Mouse (Mus musculus): ENCODE measurements at regions not wholly inside any gene's neighbourhood (a gene's known extent, or its start where the extent isn't known, plus 50 kb on each side); places are given as distances from the start of the nearest gene placed in this dataset.
A peak's percentile ranks its signal among the peaks of the same experiment; 100 is the strongest.

DNA sequence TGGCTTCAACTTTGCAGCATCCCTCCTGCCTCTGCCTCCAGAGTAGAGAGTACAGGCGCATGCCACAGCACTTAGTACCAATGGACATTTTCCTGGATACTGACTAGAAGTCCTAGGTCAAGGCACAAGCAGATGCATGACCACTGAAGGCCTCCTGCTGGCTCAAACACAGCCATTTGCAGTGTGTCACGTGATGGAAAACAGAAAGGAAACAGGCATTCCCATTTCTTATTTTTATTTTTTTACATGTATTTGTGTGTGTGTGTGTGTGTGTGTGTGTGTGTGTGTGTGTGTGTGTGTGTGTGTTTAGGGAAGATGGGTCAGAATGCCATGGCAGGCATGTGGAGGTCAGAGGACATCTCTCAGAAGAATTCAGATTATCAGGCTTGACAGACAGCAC is 65.6 kb downstream of the Thap12 start:
- no peak for DNase-seq (ENCODE audit: low read depth in 2 of 2, low spot score in 2 of 2)

DNA sequence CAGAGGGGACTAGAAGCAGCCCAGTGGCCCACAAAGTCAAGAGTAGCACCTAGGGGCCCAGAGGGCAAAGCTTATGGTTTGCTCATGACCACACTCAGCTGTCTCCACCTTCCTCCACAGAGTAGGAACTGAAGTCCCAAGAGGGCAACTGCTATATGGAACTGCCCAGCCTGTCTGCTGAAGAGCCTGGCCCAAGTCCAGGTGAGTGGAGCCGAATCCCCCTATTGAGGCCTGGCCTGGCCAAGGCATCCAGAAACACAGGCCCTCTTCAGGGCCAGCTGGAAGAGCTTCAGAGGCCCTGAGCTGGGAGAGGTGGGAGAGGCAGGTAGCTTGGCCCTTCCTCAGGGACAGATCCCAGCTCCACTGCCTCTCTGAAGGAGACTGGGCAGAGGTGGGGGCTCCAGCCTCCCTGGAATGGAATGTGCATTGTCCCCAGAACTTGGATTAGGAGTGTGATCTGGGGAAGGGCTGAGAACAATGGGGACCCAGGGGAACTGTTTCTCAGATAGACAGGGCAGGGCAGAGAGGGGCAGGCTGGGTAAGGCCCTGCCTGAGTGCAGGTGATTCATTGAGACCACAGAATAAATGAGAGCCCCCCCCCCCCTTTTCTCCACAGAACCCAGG is 65.7 kb upstream of the Wnt11 start:
- DNase-seq (ENCODE audit: low read depth in 2 of 2, low spot score in 2 of 2): no peak

DNA sequence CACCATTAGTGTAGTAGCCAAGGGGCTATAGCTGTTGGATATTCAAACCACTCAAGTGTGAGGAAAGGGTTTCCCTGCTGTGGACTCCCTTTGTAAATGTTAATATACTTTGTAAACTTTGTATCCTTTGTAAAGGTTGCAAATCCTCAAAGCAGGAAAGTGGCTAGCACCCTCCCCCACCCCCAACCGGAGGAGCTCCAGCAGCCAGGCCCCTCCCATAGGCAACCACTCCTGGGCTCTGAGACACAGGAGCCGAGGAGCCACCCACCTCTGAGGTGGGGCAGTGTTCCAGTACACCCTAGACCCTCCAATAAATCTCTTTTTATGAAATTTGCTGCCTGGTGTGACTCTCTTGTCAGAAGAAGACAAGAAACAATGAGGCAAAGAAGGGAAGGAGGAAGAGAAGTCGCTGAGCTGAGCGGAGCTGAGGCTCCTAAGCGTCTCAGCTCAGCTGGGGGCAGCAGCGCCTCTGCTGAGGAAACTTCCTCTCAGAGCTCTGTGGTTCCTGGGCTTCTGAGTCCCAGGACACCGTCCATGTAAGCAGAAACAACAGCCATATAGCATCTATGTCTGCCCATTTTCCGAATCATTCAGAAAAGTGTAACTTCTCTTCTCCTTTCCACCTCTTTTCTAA is 64.5 kb upstream of the Wnt11 start:
- DNase-seq (ENCODE audit: low read depth in 2 of 2, low spot score in 2 of 2): peak in 1 of 2 experiments; percentile 1

DNA sequence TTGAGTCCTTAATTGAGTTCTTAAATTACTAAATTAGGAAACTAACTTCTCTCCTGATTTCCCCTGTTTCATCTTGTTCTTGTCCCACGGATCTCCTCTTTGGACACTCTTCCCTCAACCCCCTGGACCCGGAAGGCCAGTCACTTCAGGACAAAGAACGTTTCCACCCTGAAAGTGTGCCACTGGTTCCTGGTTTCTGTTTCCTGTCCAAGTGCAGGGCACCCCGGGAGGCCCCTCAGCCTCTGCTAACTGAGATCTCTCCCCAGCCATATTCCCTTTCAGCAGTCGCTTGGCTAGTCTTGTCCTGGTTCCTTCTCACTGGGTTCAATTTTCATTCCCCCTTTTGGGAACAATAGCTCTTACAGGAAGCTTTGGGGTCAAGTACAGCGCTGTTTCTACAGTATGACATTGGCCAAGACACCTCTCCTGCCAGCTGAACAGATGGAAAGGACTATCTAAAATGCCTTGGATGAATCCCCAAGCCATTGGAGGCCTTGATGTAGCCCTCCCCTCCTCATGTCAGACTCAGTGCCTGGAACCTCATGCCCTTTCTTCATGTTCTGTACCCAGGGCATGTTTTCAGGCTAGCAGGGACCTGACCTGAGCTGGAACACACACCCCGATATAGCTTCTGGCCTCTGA is 63.7 kb upstream of the Wnt11 start:
- DNase-seq (ENCODE audit: low read depth in 2 of 2, low spot score in 2 of 2): no peak

DNA sequence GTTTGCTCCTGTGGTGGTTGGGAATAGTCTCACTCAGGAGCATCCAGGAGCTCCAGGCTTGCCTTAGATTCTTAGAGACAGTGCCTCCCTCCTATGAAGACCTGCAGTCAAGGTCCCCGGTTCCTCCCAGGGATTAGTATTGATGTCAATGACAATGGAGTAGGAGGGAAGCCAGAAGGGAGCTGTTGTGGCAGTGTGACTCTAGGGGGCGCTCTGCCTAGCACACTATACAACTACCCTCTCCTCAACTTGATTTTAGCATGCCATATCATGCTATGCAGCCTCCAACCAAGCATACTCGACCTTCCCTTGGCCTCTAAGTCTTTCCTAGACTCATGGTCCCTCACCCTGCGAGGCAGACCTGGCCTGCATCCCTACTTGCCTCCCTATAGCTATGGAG is 60.3 kb upstream of the Wnt11 start:
- DNase-seq (ENCODE audit: low read depth in 2 of 2, low spot score in 2 of 2): no peak

DNA sequence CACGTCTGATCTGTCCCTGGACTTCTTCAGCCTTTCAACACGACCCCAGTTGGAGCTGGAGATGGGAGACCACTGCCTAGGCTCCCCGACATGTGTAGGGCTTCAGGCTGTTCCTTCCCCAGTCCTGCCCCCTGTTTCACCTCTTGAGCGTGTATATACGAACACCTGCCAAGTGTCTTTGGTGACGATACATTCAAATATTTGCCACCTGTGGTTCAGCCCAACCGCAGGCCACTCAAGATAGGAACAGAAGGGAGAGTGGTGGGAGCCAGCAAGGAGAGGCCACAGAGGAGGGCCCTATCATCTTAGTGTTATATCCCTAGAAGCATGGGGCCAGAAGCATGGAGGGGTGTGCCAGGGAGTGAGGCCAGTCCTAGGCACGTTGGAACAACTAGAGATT is 59.9 kb upstream of the Wnt11 start:
- DNase-seq (ENCODE audit: low read depth in 2 of 2, low spot score in 2 of 2): no peak

DNA sequence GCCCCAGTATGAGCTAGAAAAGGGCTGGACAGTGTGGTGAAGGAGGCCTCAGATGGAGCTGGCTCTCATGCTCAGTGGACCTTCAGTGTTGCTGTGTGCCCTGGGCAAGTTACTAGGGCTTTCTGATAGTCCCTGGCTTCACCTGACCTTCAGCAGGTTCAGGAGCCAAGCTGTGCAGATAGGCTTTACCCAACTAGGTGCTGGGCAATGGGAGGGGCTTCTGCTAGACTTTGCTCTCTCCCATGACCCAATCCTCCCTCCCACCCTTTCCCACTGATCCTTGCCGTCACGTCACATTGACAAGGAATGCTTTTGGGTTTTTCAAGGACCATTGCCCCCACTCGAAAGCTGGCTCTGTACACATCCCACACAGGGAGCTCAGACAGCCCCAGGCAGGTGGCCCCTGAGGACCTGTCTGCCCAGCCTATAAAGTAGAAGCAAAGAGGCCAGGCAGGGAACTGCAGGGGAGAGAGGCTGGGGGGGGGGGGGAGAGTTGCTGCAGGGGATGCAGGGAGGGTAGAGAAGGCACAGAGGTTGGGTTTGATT is 57.5 kb upstream of the Wnt11 start:
- no peak for DNase-seq (ENCODE audit: low read depth in 2 of 2, low spot score in 2 of 2)

DNA sequence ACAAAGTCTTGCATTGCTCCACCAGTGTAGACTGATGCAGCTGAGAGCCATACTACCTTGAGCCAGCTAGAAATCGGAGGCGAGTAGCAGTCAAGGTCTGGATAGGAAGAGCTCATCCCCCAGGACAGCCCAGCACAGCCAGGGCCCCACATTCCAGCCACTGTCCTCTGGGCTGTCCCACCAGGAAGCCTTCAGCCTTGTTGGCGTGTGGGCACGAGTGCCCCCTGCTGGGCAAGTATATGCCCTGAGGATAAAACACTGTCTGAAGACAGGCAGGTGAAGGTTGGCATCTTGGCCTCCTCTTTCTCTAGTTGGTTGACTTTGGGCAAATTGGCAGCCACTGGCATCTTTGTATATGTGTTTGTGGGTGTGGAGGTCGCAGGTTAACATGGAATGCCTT is 56.0 kb upstream of the Wnt11 start:
- peak; percentile 43 to 62 for DNase-seq (ENCODE audit: low read depth in 2 of 2, low spot score in 2 of 2)

DNA sequence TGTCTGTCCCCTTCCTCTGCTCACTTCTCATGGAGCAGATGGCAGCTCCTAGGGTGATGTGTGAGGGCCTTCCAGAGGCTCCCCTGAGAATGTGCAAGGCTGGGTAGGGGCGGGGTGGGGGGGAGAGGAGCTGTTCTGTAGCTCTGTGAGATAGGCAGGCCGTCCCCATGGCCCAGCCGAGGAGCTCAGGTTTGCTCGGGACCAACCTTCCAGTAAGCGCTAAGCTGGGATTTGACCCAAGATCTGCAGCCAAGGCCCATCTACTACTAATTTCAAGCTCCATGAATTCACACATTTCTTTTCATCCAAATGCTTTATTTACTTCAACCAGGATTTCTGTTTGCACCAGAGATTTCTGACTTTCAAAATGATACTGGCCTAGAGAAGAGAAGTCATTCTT is 51.4 kb upstream of the Wnt11 start:
- no peak for DNase-seq (ENCODE audit: low read depth in 2 of 2, low spot score in 2 of 2)

DNA sequence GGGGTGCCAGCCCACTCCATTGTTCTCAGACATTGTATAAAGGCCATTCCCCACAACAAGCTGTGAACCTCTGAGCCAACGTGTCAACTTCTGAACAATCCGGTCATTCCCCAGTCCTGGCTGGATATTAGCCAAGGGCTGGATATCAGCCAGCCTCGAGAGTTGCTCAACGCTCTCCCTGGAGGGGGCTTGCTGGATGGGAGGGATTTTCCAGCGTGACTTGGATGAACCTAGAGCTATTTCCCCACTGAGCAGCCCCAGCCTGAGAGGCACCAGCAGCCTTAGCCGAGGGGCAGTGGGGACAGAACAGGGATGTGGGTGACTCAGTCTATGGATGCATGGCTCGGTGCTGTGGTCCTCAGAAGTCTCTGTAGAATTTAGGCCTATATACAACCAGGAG is 51.0 kb upstream of the Wnt11 start:
- DNase-seq (ENCODE audit: low read depth in 2 of 2, low spot score in 2 of 2): no peak

DNA sequence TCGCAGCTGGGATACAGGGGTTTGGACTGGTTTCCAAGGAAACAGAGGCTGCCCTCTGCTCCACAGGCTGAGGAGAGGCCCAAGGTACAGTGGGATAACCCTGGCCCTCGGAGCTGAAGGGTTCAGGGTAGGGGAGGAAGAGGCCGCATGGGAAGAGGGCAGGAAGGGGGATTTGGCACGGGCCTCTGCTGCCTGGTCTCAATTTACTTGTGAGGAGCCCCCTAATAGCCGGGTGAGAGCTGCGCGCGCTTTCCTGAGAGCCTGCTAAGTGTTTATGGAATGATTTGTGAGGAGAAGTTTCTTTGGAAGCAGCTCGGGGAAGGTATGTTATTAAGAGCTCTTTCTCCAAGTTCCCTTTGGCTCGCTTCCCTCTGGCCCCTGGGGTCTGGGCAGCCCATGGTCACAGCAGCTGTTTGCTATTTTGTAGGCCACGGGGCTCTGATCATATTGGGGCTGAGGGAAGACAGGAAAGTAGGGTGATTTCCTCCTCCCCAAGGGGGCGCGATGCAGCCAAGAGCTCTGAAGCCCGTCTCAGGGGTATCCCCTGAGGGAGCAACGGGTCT is 50.5 kb upstream of the Wnt11 start:
- DNase-seq (ENCODE audit: low read depth in 2 of 2, low spot score in 2 of 2): no peak

Data from CD8-positive naive resting alpha-beta T cell, adult 2 months (primary cell).